Mouse (Mus musculus) kidney, embryonic 15.5 days (tissue): ENCODE results near the gene Hs6st3. TPM values are rescaled to one million over a fixed set of nuclear protein-coding genes. Genes with fewer than 3 reads are reported as not detected.

Experiments used
- ATAC-seq: fragments of 200-750 bp; cut with Nextera tagmentation; replicated peaks from 2 replicates; pipeline ENCODE4 v1.8.0; 2017; ENCODE audit warnings: moderate TSS enrichment; ENCODE audit not compliant: low FRiP score
- H3K27ac ChIP-seq: fragments of 300-500 bp; sonication (generic); 2 replicates; pipeline ENCODE4 v1.5.1; 2015; ENCODE audit warnings: mild to moderate bottlenecking, inconsistent platforms
- H3K27me3 ChIP-seq: fragments of 300-500 bp; sonication (generic); 2 replicates; pipeline ENCODE4 v1.6.1; 2015; ENCODE audit warnings: inconsistent platforms
- H3K36me3 ChIP-seq: fragments of 300-500 bp; sonication (generic); 2 replicates; pipeline ENCODE4 v1.6.1; 2015; ENCODE audit warnings: inconsistent platforms
- H3K4me1 ChIP-seq: fragments of 300-500 bp; sonication (generic); 2 replicates; pipeline ENCODE4 v1.6.1; 2015; ENCODE audit warnings: inconsistent platforms
- H3K4me2 ChIP-seq: fragments of 300-500 bp; sonication (generic); 2 replicates; pipeline ENCODE4 v1.6.1; 2015; ENCODE audit warnings: moderate library complexity, mild to moderate bottlenecking, inconsistent platforms
- H3K4me3 ChIP-seq: fragments of 300-500 bp; sonication (generic); replicated peaks from 2 replicates; pipeline ENCODE4 v1.5.1; 2015; ENCODE audit warnings: mild to moderate bottlenecking, inconsistent platforms
- H3K9ac ChIP-seq: fragments of 300-500 bp; sonication (generic); 2 replicates; pipeline ENCODE4 v1.6.1; 2015; ENCODE audit warnings: mild to moderate bottlenecking, inconsistent platforms
- H3K9me3 ChIP-seq: fragments of 300-500 bp; sonication (generic); replicated peaks from 2 replicates; pipeline ENCODE4 v1.6.1; 2016; ENCODE audit warnings: inconsistent platforms
- WGBS: fragments of 180-500 bp; shearing (Covaris S2); methylation state at CpG from one replicate; pipeline ENCODE4 v1.1.7; 2015; ENCODE audit warnings: mixed read lengths; 5-methylcytosine and 5-hydroxymethylcytosine counted together
- polyA plus RNA-seq: library from polyadenylated mRNA; unstranded; fragments of >200 nt; fragmentation: Nextera tagmentation; extraction: Ambion mirVana; gene quantifications from 2 replicates; pipeline ENCODE4 v1.2.1, GENCODE M21; 2015

The Hs6st3 gene
- polyA plus RNA-seq, 1 experiment from 2014 or later, result 0.09 TPM

DNA sequence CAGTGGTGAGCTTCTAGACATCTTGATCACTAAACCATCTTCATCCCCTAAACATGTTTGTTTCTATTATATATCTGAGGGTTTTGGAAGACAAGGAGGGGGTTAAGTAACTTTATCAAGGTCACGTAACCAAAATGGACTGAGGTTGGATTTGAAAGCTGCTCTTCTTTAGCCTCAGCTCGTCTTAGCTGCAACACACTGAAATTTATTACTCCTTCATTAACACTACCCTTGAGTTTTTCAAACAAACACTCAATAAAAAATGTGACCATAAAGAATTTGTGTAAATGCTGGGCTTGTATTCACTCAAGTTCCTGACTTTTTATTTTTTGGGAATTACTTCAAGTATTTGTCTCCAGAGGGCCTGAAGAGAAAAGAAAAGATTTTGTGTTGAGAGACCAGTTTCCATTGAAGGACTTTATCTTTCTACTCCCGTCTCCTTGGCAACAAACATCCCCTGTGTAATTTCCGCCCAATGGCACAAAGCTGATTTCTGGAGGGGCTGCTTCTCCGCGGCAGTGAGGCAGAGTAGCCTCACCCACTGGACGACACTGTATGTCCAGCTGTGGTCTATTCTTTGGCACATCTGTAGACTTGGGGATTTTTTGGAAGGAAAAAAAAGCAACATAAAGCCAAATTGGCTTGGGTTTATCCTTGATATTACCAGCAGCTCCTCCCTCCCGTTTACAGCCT, 696.0 kb downstream of the Hs6st3 start:
- no peak overlapping the region for H3K4me3 ChIP-seq
- ATAC-seq, result no peak
- no peaks in the 10 kb centered on the region for H3K27me3 ChIP-seq

DNA sequence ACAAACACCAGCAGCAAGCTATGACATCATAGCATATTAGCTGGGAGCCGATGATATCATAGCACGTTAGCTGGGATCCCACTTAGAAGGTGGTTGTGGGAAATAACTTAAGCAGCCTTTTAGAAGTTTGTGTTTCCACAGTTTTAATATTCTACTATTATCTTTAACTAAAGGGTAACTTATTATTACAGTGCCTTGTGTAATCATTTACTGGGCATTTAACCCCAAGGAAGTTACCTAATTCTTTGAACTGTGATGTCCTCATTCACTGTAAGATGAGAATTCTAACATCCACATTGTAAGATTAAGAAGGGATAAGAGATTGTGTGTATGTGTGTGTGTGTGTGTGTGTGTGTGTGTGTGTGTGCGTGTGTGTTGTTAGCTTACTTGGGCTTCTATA, 697.9 kb downstream of the Hs6st3 start:
- Histone ChIP-seq H3K9me3 (no peaks in the 10 kb centered on the region), H3K4me2 (no peak overlapping the region), H3K4me3 (no peak overlapping the region), H3K27me3 (no peaks in the 10 kb centered on the region), H3K36me3 (no peaks in the 10 kb centered on the region), H3K27ac (no peak overlapping the region), H3K4me1 (peaks cover 15% of the 10 kb centered on the region), H3K9ac (no peak overlapping the region)
- ATAC-seq, result no peak
- 77% methylated on average over 3 of the region's 3 CpGs for WGBS

More for the DNA sequence above, 696.0 kb downstream of the Hs6st3 start:
- peaks cover 15% of the 10 kb centered on the region for H3K4me1 ChIP-seq
- no peaks in the 10 kb centered on the region for H3K36me3 ChIP-seq
- H3K9ac ChIP-seq, result no peak overlapping the region
- H3K27ac ChIP-seq, result no peak overlapping the region
- no peaks in the 10 kb centered on the region for H3K9me3 ChIP-seq
- no peak overlapping the region for H3K4me2 ChIP-seq
- 64% methylated on average over 8 of the region's 8 CpGs for WGBS

DNA sequence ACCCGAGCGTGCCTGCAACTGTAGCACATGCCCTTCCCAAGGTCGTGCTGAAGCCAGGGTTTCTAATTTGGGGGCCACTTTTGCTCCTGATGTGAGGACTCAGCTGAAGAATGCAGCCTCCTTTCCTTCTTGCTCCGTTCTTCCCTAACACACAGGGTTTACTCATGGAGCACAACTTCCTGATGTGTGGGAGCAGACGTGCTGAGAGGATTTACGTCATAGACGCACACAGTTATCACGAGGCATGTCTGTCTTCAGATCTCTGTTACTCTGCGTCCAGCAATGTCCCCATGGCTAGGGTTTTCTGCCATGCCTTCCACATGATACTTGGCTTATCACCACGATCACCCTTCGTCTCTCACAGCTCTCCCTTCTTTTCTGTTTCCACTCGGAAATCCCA, 709.4 kb downstream of the Hs6st3 start:
- 43% methylated on average over 12 of the region's 12 CpGs for WGBS
- Histone ChIP-seq H3K4me2 (peak overlapping the region; percentile 27), H3K27me3 (no peaks in the 10 kb centered on the region; the same call in 1 of the 2 replicates), H3K4me1 (peaks cover 19% of the 10 kb centered on the region), H3K27ac (no peak overlapping the region), H3K36me3 (no peaks in the 10 kb centered on the region), H3K9ac (no peak overlapping the region), H3K4me3 (no peak overlapping the region), H3K9me3 (no peaks in the 10 kb centered on the region)
- ATAC-seq, result no peak

DNA sequence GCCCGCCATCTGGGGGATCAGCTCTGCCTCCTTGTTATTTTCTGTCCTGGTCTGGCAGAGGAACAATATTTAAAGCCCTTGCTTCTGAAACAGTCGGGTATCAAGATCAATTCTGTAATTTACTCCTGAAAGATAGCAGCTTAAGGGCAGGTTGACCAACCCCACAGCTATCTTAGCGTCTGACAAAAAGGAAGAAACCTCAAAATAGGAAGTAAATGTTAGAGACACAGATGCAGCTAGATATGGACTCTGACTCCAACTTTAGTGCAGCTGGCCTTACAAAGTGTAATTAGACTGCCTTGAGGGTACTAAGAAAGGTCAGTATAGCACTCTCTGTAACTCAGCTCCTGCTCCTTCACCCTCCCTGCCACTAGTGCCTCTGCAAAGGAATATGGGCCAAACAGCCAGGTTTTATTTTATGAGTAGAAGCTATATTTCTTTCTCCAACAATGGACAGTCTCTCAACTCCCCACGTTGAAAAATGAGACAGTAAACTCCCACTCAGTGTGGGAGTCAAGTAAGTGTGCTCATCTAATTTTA, 710.7 kb downstream of the Hs6st3 start:
- no peak overlapping the region for H3K4me2 ChIP-seq
- H3K9me3 ChIP-seq, result no peaks in the 10 kb centered on the region
- H3K36me3 ChIP-seq, result no peaks in the 10 kb centered on the region
- WGBS, result 30% methylated on average over 4 of the region's 4 CpGs
- ATAC-seq, result peak; percentile 63; the same call in 1 of the 2 replicates
- no peak overlapping the region for H3K27ac ChIP-seq
- no peak overlapping the region for H3K9ac ChIP-seq
- H3K27me3 ChIP-seq, result no peaks in the 10 kb centered on the region; the same call in 1 of the 2 replicates
- no peak overlapping the region for H3K4me3 ChIP-seq
- H3K4me1 ChIP-seq, result peaks cover 19% of the 10 kb centered on the region

DNA sequence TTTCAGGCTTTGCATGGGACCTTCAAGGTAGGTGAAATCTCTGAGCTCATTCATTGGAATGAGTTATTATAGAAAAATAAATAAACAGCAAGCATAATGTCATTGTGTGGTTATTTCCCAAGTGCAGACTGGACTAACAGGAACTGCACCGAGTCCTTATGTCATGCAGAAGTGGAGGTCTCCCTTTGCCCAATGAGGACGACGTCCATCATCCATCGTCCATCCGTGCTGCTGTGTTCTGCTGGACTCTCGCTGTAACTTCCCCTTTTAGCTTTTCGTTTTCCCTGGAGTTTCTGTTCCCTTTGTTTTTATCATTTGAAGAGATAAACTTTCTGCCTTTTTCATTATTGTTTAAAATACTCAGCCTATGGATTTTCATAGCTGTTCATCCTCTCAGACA, 711.2 kb downstream of the Hs6st3 start:
- Histone ChIP-seq H3K36me3 (no peaks in the 10 kb centered on the region), H3K4me3 (no peak overlapping the region), H3K9ac (no peak overlapping the region), H3K27ac (no peak overlapping the region), H3K4me2 (no peak overlapping the region), H3K27me3 (no peaks in the 10 kb centered on the region; the same call in 1 of the 2 replicates), H3K4me1 (peaks cover 19% of the 10 kb centered on the region), H3K9me3 (no peaks in the 10 kb centered on the region)
- no peak for ATAC-seq
- WGBS, result 39% methylated on average over 7 of the region's 7 CpGs

GRCm38 (mm10) chr14:119852139-119852538, 714.0 kb downstream of the Hs6st3 start:
- H3K27me3 ChIP-seq, result peaks cover 8% of the 10 kb centered on the region; the same call in 1 of the 2 replicates
- WGBS, result 10% methylated on average over 5 of the region's 5 CpGs
- H3K9ac ChIP-seq, result no peak overlapping the region
- H3K27ac ChIP-seq, result no peak overlapping the region
- peak; percentile 45; the same call in 1 of the 2 replicates for ATAC-seq
- H3K36me3 ChIP-seq, result no peaks in the 10 kb centered on the region
- H3K4me3 ChIP-seq, result no peak overlapping the region
- no peaks in the 10 kb centered on the region for H3K9me3 ChIP-seq
- H3K4me1 ChIP-seq, result peaks cover 18% of the 10 kb centered on the region
- H3K4me2 ChIP-seq, result peak overlapping the region; percentile 33

DNA sequence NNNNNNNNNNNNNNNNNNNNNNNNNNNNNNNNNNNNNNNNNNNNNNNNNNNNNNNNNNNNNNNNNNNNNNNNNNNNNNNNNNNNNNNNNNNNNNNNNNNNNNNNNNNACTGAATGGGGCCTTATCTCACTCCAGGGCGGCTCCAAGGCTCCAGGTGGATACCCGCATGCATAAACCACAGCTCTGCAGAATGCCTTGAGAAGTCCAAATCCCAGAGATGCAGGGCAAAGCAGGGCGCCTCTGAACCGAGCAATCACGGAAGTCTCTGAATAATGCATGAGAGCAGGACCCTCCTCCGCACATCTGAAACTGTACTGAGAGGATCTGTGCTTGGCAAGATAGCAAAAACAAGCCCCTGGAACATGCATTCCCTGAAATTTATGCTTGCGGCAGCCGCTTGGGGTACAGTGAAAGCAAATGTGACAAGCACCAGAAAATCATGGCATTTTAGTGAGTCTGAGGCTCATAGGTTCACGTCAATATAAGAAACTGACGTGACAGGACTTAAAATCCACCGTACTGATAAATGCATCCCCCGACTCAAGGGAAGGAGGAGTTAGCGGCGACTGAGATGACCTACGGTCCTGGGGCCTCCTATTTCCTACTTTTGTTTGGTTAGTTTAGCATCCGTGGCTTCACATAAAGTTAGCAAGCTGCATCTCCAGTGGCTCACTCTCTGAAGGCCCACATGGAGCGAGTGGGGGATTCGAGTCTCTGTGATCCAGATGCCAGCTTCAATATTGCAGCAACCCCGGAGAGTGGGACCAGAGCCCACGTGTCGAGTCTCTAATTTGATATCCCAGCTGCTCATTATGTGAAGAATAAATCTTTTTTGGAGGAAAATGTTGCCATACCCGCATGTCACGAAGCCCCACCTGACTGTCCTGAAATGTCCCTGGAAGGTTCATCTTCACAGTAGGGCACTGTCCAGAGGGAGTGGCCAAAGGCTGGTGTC, 719.5 kb downstream of the Hs6st3 start:
- no peaks in the 10 kb centered on the region for H3K9me3 ChIP-seq
- peak overlapping the region; percentile 6; the same call in 1 of the 2 replicates for H3K4me3 ChIP-seq
- 43% methylated on average over 23 of the region's 23 CpGs for WGBS
- peak overlapping the region; percentile 46 for H3K4me2 ChIP-seq
- no peak overlapping the region for H3K27ac ChIP-seq
- peaks cover 8% of the 10 kb centered on the region; the same call in 1 of the 2 replicates for H3K27me3 ChIP-seq
- peak; percentile 36; the same call in 1 of the 2 replicates for ATAC-seq
- H3K9ac ChIP-seq, result no peak overlapping the region
- H3K36me3 ChIP-seq, result no peaks in the 10 kb centered on the region
- peaks cover 9% of the 10 kb centered on the region for H3K4me1 ChIP-seq

DNA sequence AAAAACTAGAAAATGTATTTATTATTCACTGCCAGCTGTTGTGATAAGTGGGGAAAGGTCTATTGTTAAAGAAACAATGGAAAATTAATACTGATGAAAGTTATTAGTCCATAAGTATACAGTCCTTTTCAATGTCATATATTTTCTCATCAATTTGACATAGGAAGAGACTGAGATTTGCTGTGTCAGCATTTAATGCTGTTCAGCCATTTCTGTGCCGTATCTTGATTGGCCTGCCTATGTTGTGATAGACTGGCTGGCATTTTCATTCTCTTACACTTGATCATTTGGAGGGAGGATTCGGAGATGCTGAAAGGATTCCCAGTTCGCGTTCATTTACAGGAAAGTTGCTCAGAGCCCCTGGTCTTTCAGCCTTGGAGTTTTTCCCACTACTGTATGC, 735.5 kb downstream of the Hs6st3 start:
- 94% methylated on average over 4 of the region's 4 CpGs for WGBS
- H3K27ac ChIP-seq, result no peak overlapping the region
- H3K4me1 ChIP-seq, result no peaks in the 10 kb centered on the region
- no peak overlapping the region for H3K4me2 ChIP-seq
- H3K27me3 ChIP-seq, result no peaks in the 10 kb centered on the region
- H3K36me3 ChIP-seq, result no peaks in the 10 kb centered on the region
- no peak overlapping the region for H3K4me3 ChIP-seq
- H3K9ac ChIP-seq, result no peak overlapping the region
- ATAC-seq, result no peak
- H3K9me3 ChIP-seq, result 0 out of 2 replicates have a peak, but pooled peaks cover 2% of the 10 kb centered on the region

GRCm38 (mm10) chr14:119892922-119893321, 754.8 kb downstream of the Hs6st3 start:
- Histone ChIP-seq H3K36me3 (no peaks in the 10 kb centered on the region), H3K4me2 (no peak overlapping the region), H3K27ac (no peak overlapping the region), H3K4me3 (no peak overlapping the region), H3K27me3 (no peaks in the 10 kb centered on the region), H3K4me1 (peaks cover 6% of the 10 kb centered on the region; the same call in 1 of the 2 replicates), H3K9ac (no peak overlapping the region), H3K9me3 (peaks cover under 1% of the 10 kb centered on the region; the same call in 1 of the 2 replicates)
- 86% methylated on average over 8 of the region's 8 CpGs for WGBS
- ATAC-seq, result no peak

DNA sequence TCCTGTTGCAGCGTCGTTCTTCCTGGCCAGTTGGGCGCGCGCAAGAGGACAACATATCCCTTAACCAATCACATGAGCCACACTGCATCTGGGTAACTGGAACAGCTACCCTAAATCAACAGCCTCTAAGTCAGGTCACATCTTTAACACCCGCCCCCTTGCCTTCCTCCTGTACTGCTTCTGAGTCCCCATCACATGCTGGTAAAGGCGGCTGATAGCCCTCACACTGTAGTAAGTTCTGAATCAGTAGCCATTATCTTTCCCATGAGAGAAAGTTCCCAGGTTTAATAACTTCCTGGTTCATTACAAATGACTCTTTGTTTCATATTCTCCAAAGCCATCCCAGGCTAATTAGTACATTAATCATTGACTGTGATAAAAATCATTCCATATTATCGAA, 757.0 kb downstream of the Hs6st3 start:
- 87% methylated on average over 8 of the region's 8 CpGs for WGBS
- no peaks in the 10 kb centered on the region for H3K9me3 ChIP-seq
- no peak overlapping the region for H3K4me3 ChIP-seq
- H3K36me3 ChIP-seq, result no peaks in the 10 kb centered on the region
- ATAC-seq, result 0 out of 2 replicates have a peak, but pooled peaks have one; percentile 46
- no peak overlapping the region for H3K4me2 ChIP-seq
- no peaks in the 10 kb centered on the region for H3K27me3 ChIP-seq
- H3K27ac ChIP-seq, result no peak overlapping the region
- H3K9ac ChIP-seq, result no peak overlapping the region
- H3K4me1 ChIP-seq, result peaks cover 6% of the 10 kb centered on the region; the same call in 1 of the 2 replicates

GRCm38 (mm10) chr14:119895765-119896465, 757.8 kb downstream of the Hs6st3 start:
- H3K36me3 ChIP-seq, result no peaks in the 10 kb centered on the region
- H3K9me3 ChIP-seq, result no peaks in the 10 kb centered on the region
- H3K27ac ChIP-seq, result 0 out of 2 replicates have a peak overlapping the region, but pooled peaks have one; percentile 9
- peaks cover 6% of the 10 kb centered on the region; the same call in 1 of the 2 replicates for H3K4me1 ChIP-seq
- no peaks in the 10 kb centered on the region for H3K27me3 ChIP-seq
- WGBS, result 34% methylated on average over 10 of the region's 10 CpGs
- no peak for ATAC-seq
- H3K4me2 ChIP-seq, result no peak overlapping the region
- H3K9ac ChIP-seq, result no peak overlapping the region
- no peak overlapping the region for H3K4me3 ChIP-seq
